Mouse (Mus musculus): ENCODE data around the gene Ninj2. TPM values are rescaled to one million over a fixed set of nuclear protein-coding genes. Genes with fewer than 3 reads are reported as not detected.

Ninj2 gene
- polyA plus RNA-seq, 1 experiment from 2014 or later, result not detected

GRCm38 (mm10) chr6:120249831-120250230, 156.7 kb downstream of the Ninj2 start:
- Histone ChIP-seq H3K4me2 (replicated peaks) (no peak overlapping the region), H3K27ac (no peak overlapping the region), H3K27me3 (no peaks in the 10 kb centered on the region), H3K9ac (no peak overlapping the region), H3K4me3 (no peak overlapping the region), H3K4me1 (peaks cover 4% of the 10 kb centered on the region; the same call in 1 of the 2 replicates), H3K9me3 (no peaks in the 10 kb centered on the region), H3K36me3 (no peaks in the 10 kb centered on the region)
- no peak for ATAC-seq (ENCODE audit: insufficient number of reproducible peaks, insufficient read depth, low FRiP score, low TSS enrichment)
- WGBS, result 78% methylated on average over 5 of the region's 5 CpGs

Other genes starting within 250 kb of the Ninj2 start
- 32.1 and 33.1 TPM in 2 replicates for gene Erc1, start 245.2 kb upstream of the Ninj2 start, polyA plus RNA-seq (2016; fragmentation: Nextera tagmentation; extraction: Ambion mirVana)
- 26.4 and 27.8 TPM in 2 replicates for gene Rad52, start 190.7 kb upstream of the Ninj2 start, polyA plus RNA-seq (2016; fragmentation: Nextera tagmentation; extraction: Ambion mirVana)
- gene Wnk1, start 54.7 kb upstream of the Ninj2 start, polyA plus RNA-seq (2016; fragmentation: Nextera tagmentation; extraction: Ambion mirVana), result 58.9 and 60.3 TPM in 2 replicates
- 0.72 and 0.79 TPM in 2 replicates for gene D330020A13Rik, start 201.0 kb downstream of the Ninj2 start, polyA plus RNA-seq (2016; fragmentation: Nextera tagmentation; extraction: Ambion mirVana)
- 1.2 and 1.5 TPM in 2 replicates for gene B4galnt3, start 201.2 kb downstream of the Ninj2 start, polyA plus RNA-seq (2016; fragmentation: Nextera tagmentation; extraction: Ambion mirVana)

All from embryonic facial prominence, embryonic 12.5 days (tissue).